Mouse (Mus musculus): ENCODE data around the gene Scpep1. TPM values are rescaled to one million over a fixed set of nuclear protein-coding genes. Genes with fewer than 3 reads are reported as not detected.
"Not testable (repeated sequence)": the region's sequence is repeated elsewhere in the genome, so short reads cannot be mapped to it uniquely, and the experiment has no call there.

Gene Scpep1
- polyA plus RNA-seq, 1 experiment from 2014 or later = 75.9 TPM

GRCm38 (mm10) chr11:88998974-88999722 lies 43.9 kb upstream of the Scpep1 start, which contains the start of gene Trim25:
Gene Trim25, plus strand, starts transcription at chr11:88999376.
- Histone ChIP-seq H3K27me3 (ENCODE audit: control insufficient read depth, insufficient read depth, low read length) (peaks cover 13% of the 10 kb centered on the region), H3K36me3 (ENCODE audit: control insufficient read depth, insufficient read depth, low read length) (no peaks in the 10 kb centered on the region), H3K4me2 (ENCODE audit: low read depth, severe bottlenecking) (peak within 1 kb of the TSS; percentile 59), H3K4me1 (ENCODE audit: control insufficient read depth, insufficient read depth, low read length) (peaks cover 3% of the 10 kb centered on the region; the same call in 1 of the 2 replicates), H3K4me3 (ENCODE audit: low read depth, low read length) (peak within 1 kb of the TSS; percentile 45), H3K9me3 (ENCODE audit: control insufficient read depth, low read length) (no peaks in the 10 kb centered on the region), H3K9ac (ENCODE audit: low read length) (peak within 1 kb of the TSS; percentile 24), H3K27ac (replicated peaks; ENCODE audit: low read depth, low read length) (no peak within 1 kb of the TSS)
- 2% methylated on average over 48 of the region's 48 CpGs for WGBS
- peak; percentile 61 for ATAC-seq (ENCODE audit: insufficient number of reproducible peaks, low FRiP score, low TSS enrichment, low read depth)
- DNase-seq (ENCODE audit: low spot score) = peak; percentile 74

- no peaks in the 10 kb centered on the region for H3K9me3 ChIP-seq (ENCODE audit: control insufficient read depth, low read length)
- H3K4me1 ChIP-seq (ENCODE audit: control insufficient read depth, insufficient read depth, low read length) = peaks cover 3% of the 10 kb centered on the region; the same call in 1 of the 2 replicates
- DNase-seq (ENCODE audit: low spot score) (no peak), ATAC-seq (ENCODE audit: insufficient number of reproducible peaks, low FRiP score, low TSS enrichment, low read depth) (no peak)
- 29% methylated on average over 3 of the region's 3 CpGs for WGBS
- H3K27ac ChIP-seq (replicated peaks; ENCODE audit: low read depth, low read length) = no peak overlapping the region
- no peaks in the 10 kb centered on the region for H3K36me3 ChIP-seq (ENCODE audit: control insufficient read depth, insufficient read depth, low read length)
- H3K4me2 ChIP-seq (ENCODE audit: low read depth, severe bottlenecking) = no peak overlapping the region
- H3K4me3 ChIP-seq (ENCODE audit: low read depth, low read length) = no peak overlapping the region
- H3K27me3 ChIP-seq (ENCODE audit: control insufficient read depth, insufficient read depth, low read length) = peaks cover 13% of the 10 kb centered on the region
- no peak overlapping the region for H3K9ac ChIP-seq (ENCODE audit: low read length)
Observed at GRCm38 (mm10) chr11:88998406-88998805, 43.1 kb upstream of the Scpep1 start.

- not testable (repeated sequence) for H3K9me3 ChIP-seq (ENCODE audit: control insufficient read depth, low read length); H3K4me1 ChIP-seq (ENCODE audit: control insufficient read depth, insufficient read depth, low read length); H3K4me3 ChIP-seq (ENCODE audit: low read depth, low read length); DNase-seq (ENCODE audit: low spot score); H3K9ac ChIP-seq (ENCODE audit: low read length); H3K36me3 ChIP-seq (ENCODE audit: control insufficient read depth, insufficient read depth, low read length); H3K4me2 ChIP-seq (ENCODE audit: low read depth, severe bottlenecking); H3K27ac ChIP-seq (replicated peaks; ENCODE audit: low read depth, low read length); ATAC-seq (ENCODE audit: insufficient number of reproducible peaks, low FRiP score, low TSS enrichment, low read depth)
- WGBS = 83% methylated on average over 5 of the region's 5 CpGs
- peaks cover 13% of the 10 kb centered on the region for H3K27me3 ChIP-seq (ENCODE audit: control insufficient read depth, insufficient read depth, low read length)
Observed at GRCm38 (mm10) chr11:88997343-88997742, 42.1 kb upstream of the Scpep1 start.

GRCm38 (mm10) chr11:88996427-88996826 lies 41.2 kb upstream of the Scpep1 start:
- Histone ChIP-seq H3K4me3 (ENCODE audit: low read depth, low read length) (no peak overlapping the region), H3K27ac (replicated peaks; ENCODE audit: low read depth, low read length) (no peak overlapping the region), H3K9me3 (ENCODE audit: control insufficient read depth, low read length) (no peaks in the 10 kb centered on the region), H3K36me3 (ENCODE audit: control insufficient read depth, insufficient read depth, low read length) (no peaks in the 10 kb centered on the region), H3K4me1 (ENCODE audit: control insufficient read depth, insufficient read depth, low read length) (no peaks in the 10 kb centered on the region), H3K9ac (ENCODE audit: low read length) (no peak overlapping the region), H3K4me2 (ENCODE audit: low read depth, severe bottlenecking) (no peak overlapping the region), H3K27me3 (ENCODE audit: control insufficient read depth, insufficient read depth, low read length) (peaks cover 13% of the 10 kb centered on the region)
- WGBS = 87% methylated on average over 7 of the region's 7 CpGs
- DNase-seq (ENCODE audit: low spot score) (no peak), ATAC-seq (ENCODE audit: insufficient number of reproducible peaks, low FRiP score, low TSS enrichment, low read depth) (no peak)

- Histone ChIP-seq H3K9me3 (ENCODE audit: control insufficient read depth, low read length) (no peaks in the 10 kb centered on the region), H3K4me1 (ENCODE audit: control insufficient read depth, insufficient read depth, low read length) (no peaks in the 10 kb centered on the region), H3K4me2 (ENCODE audit: low read depth, severe bottlenecking) (no peak overlapping the region), H3K9ac (ENCODE audit: low read length) (no peak overlapping the region), H3K27me3 (ENCODE audit: control insufficient read depth, insufficient read depth, low read length) (peaks cover 13% of the 10 kb centered on the region), H3K4me3 (ENCODE audit: low read depth, low read length) (no peak overlapping the region), H3K36me3 (ENCODE audit: control insufficient read depth, insufficient read depth, low read length) (0 out of 2 replicates have a peak, but pooled peaks cover 2% of the 10 kb centered on the region), H3K27ac (replicated peaks; ENCODE audit: low read depth, low read length) (no peak overlapping the region)
- ATAC-seq (ENCODE audit: insufficient number of reproducible peaks, low FRiP score, low TSS enrichment, low read depth) (no peak), DNase-seq (ENCODE audit: low spot score) (no peak)
- 88% methylated on average over 2 of the region's 2 CpGs for WGBS
Observed at GRCm38 (mm10) chr11:88995616-88996015, 40.4 kb upstream of the Scpep1 start.

GRCm38 (mm10) chr11:88994492-88994891 lies 39.2 kb upstream of the Scpep1 start:
- H3K9me3 ChIP-seq (ENCODE audit: control insufficient read depth, low read length) = no peaks in the 10 kb centered on the region
- no peak overlapping the region for H3K27ac ChIP-seq (replicated peaks; ENCODE audit: low read depth, low read length)
- no peak overlapping the region for H3K4me2 ChIP-seq (ENCODE audit: low read depth, severe bottlenecking)
- no peak for ATAC-seq (ENCODE audit: insufficient number of reproducible peaks, low FRiP score, low TSS enrichment, low read depth)
- H3K36me3 ChIP-seq (ENCODE audit: control insufficient read depth, insufficient read depth, low read length) = 0 out of 2 replicates have a peak, but pooled peaks cover 2% of the 10 kb centered on the region
- no peak overlapping the region for H3K4me3 ChIP-seq (ENCODE audit: low read depth, low read length)
- no peak overlapping the region for H3K9ac ChIP-seq (ENCODE audit: low read length)
- 89% methylated on average over 7 of the region's 7 CpGs for WGBS
- H3K4me1 ChIP-seq (ENCODE audit: control insufficient read depth, insufficient read depth, low read length) = no peaks in the 10 kb centered on the region
- H3K27me3 ChIP-seq (ENCODE audit: control insufficient read depth, insufficient read depth, low read length) = peaks cover 8% of the 10 kb centered on the region
- DNase-seq (ENCODE audit: low spot score) = no peak

- Histone ChIP-seq H3K36me3 (ENCODE audit: control insufficient read depth, insufficient read depth, low read length) (0 out of 2 replicates have a peak, but pooled peaks cover 2% of the 10 kb centered on the region), H3K9ac (ENCODE audit: low read length) (no peak overlapping the region), H3K4me3 (ENCODE audit: low read depth, low read length) (no peak overlapping the region), H3K9me3 (ENCODE audit: control insufficient read depth, low read length) (no peaks in the 10 kb centered on the region), H3K27me3 (ENCODE audit: control insufficient read depth, insufficient read depth, low read length) (no peaks in the 10 kb centered on the region; the same call in 1 of the 2 replicates), H3K4me2 (ENCODE audit: low read depth, severe bottlenecking) (no peak overlapping the region), H3K27ac (replicated peaks; ENCODE audit: low read depth, low read length) (no peak overlapping the region), H3K4me1 (ENCODE audit: control insufficient read depth, insufficient read depth, low read length) (no peaks in the 10 kb centered on the region)
- ATAC-seq (ENCODE audit: insufficient number of reproducible peaks, low FRiP score, low TSS enrichment, low read depth) (no peak), DNase-seq (ENCODE audit: low spot score) (peak; percentile 52)
- WGBS = 22% methylated on average over 5 of the region's 5 CpGs
Observed at GRCm38 (mm10) chr11:88993625-88994024, 38.4 kb upstream of the Scpep1 start.

- ATAC-seq (ENCODE audit: insufficient number of reproducible peaks, low FRiP score, low TSS enrichment, low read depth) (no peak), DNase-seq (ENCODE audit: low spot score) (no peak)
- Histone ChIP-seq H3K27me3 (ENCODE audit: control insufficient read depth, insufficient read depth, low read length) (no peaks in the 10 kb centered on the region), H3K36me3 (ENCODE audit: control insufficient read depth, insufficient read depth, low read length) (0 out of 2 replicates have a peak, but pooled peaks cover 2% of the 10 kb centered on the region), H3K4me1 (ENCODE audit: control insufficient read depth, insufficient read depth, low read length) (no peaks in the 10 kb centered on the region), H3K9ac (ENCODE audit: low read length) (no peak overlapping the region), H3K27ac (replicated peaks; ENCODE audit: low read depth, low read length) (no peak overlapping the region), H3K4me3 (ENCODE audit: low read depth, low read length) (no peak overlapping the region), H3K9me3 (ENCODE audit: control insufficient read depth, low read length) (no peaks in the 10 kb centered on the region), H3K4me2 (ENCODE audit: low read depth, severe bottlenecking) (no peak overlapping the region)
- WGBS = 54% methylated on average over 7 of the region's 7 CpGs
Observed at GRCm38 (mm10) chr11:88993186-88993585, 37.9 kb upstream of the Scpep1 start.
